Comparison of ENCODE assay signal across 7 mouse cellular contexts in genomic region chr2:119593765-119594112, GRCm38 (mm10). TPM values are rescaled to one million over a fixed set of nuclear protein-coding genes. Genes with fewer than 3 reads are reported as not detected.
DNase-seq lines count a peak whose midpoint lies in the region; ATAC-seq and TF ChIP-seq lines count a peak whose summit lies in the region.

No protein-coding gene starts in this region.

- H3K27me3 ChIP-seq in testis, adult 2 months (ENCODE audit: control insufficient read depth, insufficient read depth, low read length), result no peaks in the 10 kb centered on the region
- no peaks in the 10 kb centered on the region for H3K27me3 ChIP-seq in forebrain, embryonic 16.5 days (replicated peaks; ENCODE audit: control insufficient read depth, insufficient read depth, low read length)
- peaks cover 2% of the 10 kb centered on the region; the same call in 1 of the 2 replicates for H3K27me3 ChIP-seq in liver, embryonic 14.5 days (ENCODE audit: control insufficient read depth, insufficient read depth, low read length)

- ATAC-seq in forebrain, embryonic 16.5 days, result peak; percentile 19
- peak; percentile 19 for ATAC-seq in liver, embryonic 14.5 days (ENCODE audit: insufficient read depth)

- H3K4me1 ChIP-seq in testis, adult 2 months (ENCODE audit: control insufficient read depth, insufficient read depth, low read length), result no peaks in the 10 kb centered on the region
- H3K4me1 ChIP-seq in forebrain, embryonic 16.5 days (replicated peaks; ENCODE audit: control insufficient read depth, insufficient read depth, low read length), result peaks cover 36% of the 10 kb centered on the region
- peaks cover 15 to 18% of the 10 kb centered on the region in 2 experiments for H3K4me1 ChIP-seq in liver, embryonic 14.5 days (replicated peaks; ENCODE audit: control insufficient read depth in 2 of 2, insufficient read depth in 2 of 2, low read length in 1 of 2)

- peak overlapping the region; percentile 84; the same call in 1 of the 2 replicates for H3K4me3 ChIP-seq in testis, adult 2 months (ENCODE audit: control insufficient read depth, low read depth, low read length)
- peak overlapping the region; percentile 98 for H3K4me3 ChIP-seq in forebrain, embryonic 16.5 days (replicated peaks; ENCODE audit: low read length)
- H3K4me3 ChIP-seq in liver, embryonic 14.5 days (ENCODE audit: insufficient read depth in 1 of 2, low read depth in 2 of 2, low read length in 2 of 2), result peak overlapping the region; percentile 22 to 92; a peak in 3 of 4 replicates

- TF ChIP-seq POLR2A in testis, adult 2 months (IDR thresholded peaks at IDR 0.05; ENCODE audit: control insufficient read depth, low read depth, low read length), result no peak

- 7% methylated on average over 7 of the region's 7 CpGs for WGBS in forebrain, embryonic 16.5 days
- WGBS in liver, embryonic 14.5 days (ENCODE audit: insufficient replicate concordance), result 15% methylated on average over 7 of the region's 7 CpGs

- no peak overlapping the region for H3K9ac ChIP-seq in forebrain, embryonic 16.5 days (replicated peaks; ENCODE audit: low read depth, low read length)
- H3K9ac ChIP-seq in liver, embryonic 14.5 days (replicated peaks), result peak overlapping the region; percentile 91

- peak overlapping the region; percentile 86 for H3K27ac ChIP-seq in testis, adult 2 months (ENCODE audit: control insufficient read depth, insufficient read depth, low read depth, low read length)
- peak overlapping the region; percentile 75 for H3K27ac ChIP-seq in forebrain, embryonic 16.5 days (ENCODE audit: low read length)
- H3K27ac ChIP-seq in liver, embryonic 14.5 days, result peak overlapping the region; percentile 85

- peak overlapping the region; percentile 41 for H3K4me2 ChIP-seq in forebrain, embryonic 16.5 days (ENCODE audit: low read length)
- peak overlapping the region; percentile 65 for H3K4me2 ChIP-seq in liver, embryonic 14.5 days (ENCODE audit: low read depth)

- H3K36me3 ChIP-seq in testis, adult 2 months (ENCODE audit: control insufficient read depth, insufficient read depth, low read length), result peaks cover 5% of the 10 kb centered on the region
- H3K36me3 ChIP-seq in forebrain, embryonic 16.5 days (ENCODE audit: control insufficient read depth, insufficient read depth), result peaks cover 5% of the 10 kb centered on the region; the same call in 1 of the 2 replicates
- H3K36me3 ChIP-seq in liver, embryonic 14.5 days (replicated peaks; ENCODE audit: control insufficient read depth, insufficient read depth, low read depth), result peaks cover 24% of the 10 kb centered on the region

- no peak for TF ChIP-seq CTCF in testis, adult 2 months (IDR thresholded peaks at IDR 0.05; ENCODE audit: control insufficient read depth, insufficient read depth, insufficient replicate concordance, low read depth, low read length)
- no peak for TF ChIP-seq CTCF in liver, embryonic 14.5 days (IDR thresholded peaks at IDR 0.05; ENCODE audit: low read depth)

- no peak for TF ChIP-seq EP300 in liver, embryonic 14.5 days (IDR thresholded peaks at IDR 0.05; ENCODE audit: low read depth)

- DNase-seq in testis, postnatal 10 days (ENCODE audit: low spot score), result no peak
- DNase-seq in liver, embryonic 14.5 days (ENCODE audit: low read depth in 3 of 3, low spot score in 3 of 3), result no peak
- no peak for DNase-seq in urinary bladder, adult 18-20 months (ENCODE audit: low spot score in 2 of 2)
- DNase-seq in layer of hippocampus, adult 8-10 months (ENCODE audit: low spot score in 2 of 2), result no peak
- DNase-seq in cerebellum, postnatal 4 days (ENCODE audit: low spot score in 2 of 2), result no peak

- no peaks in the 10 kb centered on the region for H3K9me3 ChIP-seq in forebrain, embryonic 16.5 days (ENCODE audit: control insufficient read depth, low read length)
- H3K9me3 ChIP-seq in liver, embryonic 14.5 days (ENCODE audit: control insufficient read depth, low read length), result no peaks in the 10 kb centered on the region

RNA-seq across cellular contexts. Expression of gene Nusap1, which starts 24.4 kb away (rescaled TPM):
- 6.0 and 7.1 TPM in 2 replicates for polyA plus RNA-seq in testis, adult 2 months (2012; rRNA removed)
- 29.6 and 35.9 TPM in 2 replicates for polyA plus RNA-seq in forebrain, embryonic 16.5 days (2015; fragmentation: Nextera tagmentation; extraction: Ambion mirVana)
- polyA plus RNA-seq in liver, embryonic 14.5 days (2012; rRNA removed), result 24.3 and 45.1 TPM in 2 replicates
- 88.3 and 88.4 TPM in 2 replicates for polyA plus RNA-seq in liver, embryonic 14.5 days (2014; fragmentation: Nextera tagmentation; extraction: Ambion mirVana)
- under 1 TPM; 0.31 to 0.75 (median 0.65) TPM for total RNA-seq in layer of hippocampus, adult 8-10 months (2022)

RNA-seq across cellular contexts. Expression of gene Oip5, which starts 24.5 kb away (rescaled TPM):
- 10.3 and 11.4 TPM in 2 replicates for polyA plus RNA-seq in testis, adult 2 months (2012; rRNA removed)
- 10.3 and 12.0 TPM in 2 replicates for polyA plus RNA-seq in forebrain, embryonic 16.5 days (2015; fragmentation: Nextera tagmentation; extraction: Ambion mirVana)
- polyA plus RNA-seq in liver, embryonic 14.5 days (2012; rRNA removed), result 22.6 and 23.9 TPM in 2 replicates
- polyA plus RNA-seq in liver, embryonic 14.5 days (2014; fragmentation: Nextera tagmentation; extraction: Ambion mirVana), result 30.1 and 37.8 TPM in 2 replicates
- total RNA-seq in layer of hippocampus, adult 8-10 months (2022), result 1 to 10 TPM in 1 of 4 experiments, under 1 TPM in 3; 0.33 to 1.2 (median 0.84) TPM

RNA-seq across cellular contexts. Expression of gene Chp1, which starts 46.2 kb away (rescaled TPM):
- polyA plus RNA-seq in testis, adult 2 months (2012; rRNA removed), result 21.3 and 27.1 TPM in 2 replicates
- 78.6 and 78.8 TPM in 2 replicates for polyA plus RNA-seq in forebrain, embryonic 16.5 days (2015; fragmentation: Nextera tagmentation; extraction: Ambion mirVana)
- polyA plus RNA-seq in liver, embryonic 14.5 days (2012; rRNA removed), result 28.1 and 31.3 TPM in 2 replicates
- 47.5 and 49.3 TPM in 2 replicates for polyA plus RNA-seq in liver, embryonic 14.5 days (2014; fragmentation: Nextera tagmentation; extraction: Ambion mirVana)
- 100 to 1,000 TPM; 148 to 177 (median 173) TPM for total RNA-seq in layer of hippocampus, adult 8-10 months (2022)

RNA-seq across cellular contexts. Expression of gene Exd1, which starts 46.3 kb away (rescaled TPM):
- 5.3 and 5.4 TPM in 2 replicates for polyA plus RNA-seq in testis, adult 2 months (2012; rRNA removed)
- polyA plus RNA-seq in forebrain, embryonic 16.5 days (2015; fragmentation: Nextera tagmentation; extraction: Ambion mirVana), result 1.1 and 1.6 TPM in 2 replicates
- polyA plus RNA-seq in liver, embryonic 14.5 days (2012; rRNA removed), result 0.11 and 0.12 TPM in 2 replicates
- polyA plus RNA-seq in liver, embryonic 14.5 days (2014; fragmentation: Nextera tagmentation; extraction: Ambion mirVana), result 0.14 and 0.15 TPM in 2 replicates
- total RNA-seq in layer of hippocampus, adult 8-10 months (2022), result under 1 TPM; 0.74 to 0.89 (median 0.75) TPM
